Mouse (Mus musculus) testis, adult 2 months (tissue): ENCODE data around the gene Jdp2. TPM values are rescaled to one million over a fixed set of nuclear protein-coding genes. Genes with fewer than 3 reads are reported as not detected.

Experiments
- H3K27ac ChIP-seq: fragments of 200-500 bp; 2 replicates; pipeline ENCODE4 v1.5.1; 2012; ENCODE audit warnings: low read depth, low read length; ENCODE audit not compliant: control insufficient read depth, insufficient read depth
- H3K27me3 ChIP-seq: fragments of 200-500 bp; 2 replicates; pipeline ENCODE4 v1.6.1; 2012; ENCODE audit warnings: mild to moderate bottlenecking, low read length, moderate library complexity; ENCODE audit not compliant: control insufficient read depth, insufficient read depth
- H3K36me3 ChIP-seq: fragments of 200-500 bp; 2 replicates; pipeline ENCODE4 v1.6.1; 2012; ENCODE audit warnings: mild to moderate bottlenecking, low read length; ENCODE audit not compliant: control insufficient read depth, insufficient read depth
- H3K4me1 ChIP-seq: fragments of 200-500 bp; 2 replicates; pipeline ENCODE4 v1.6.1; 2012; ENCODE audit warnings: low read length; ENCODE audit not compliant: control insufficient read depth, insufficient read depth
- H3K4me3 ChIP-seq: fragments of 200-500 bp; 2 replicates; pipeline ENCODE4 v1.5.1; 2012; ENCODE audit warnings: low read depth, mild to moderate bottlenecking, low read length, moderate library complexity, mixed read lengths; ENCODE audit not compliant: control insufficient read depth
- CTCF ChIP-seq: fragments of 200-500 bp; IDR thresholded peaks from 2 replicates; pipeline ENCODE4 v1.5.1; 2012; ENCODE audit warnings: low read depth, mild to moderate bottlenecking, inconsistent platforms, low read length, moderate library complexity; ENCODE audit not compliant: control insufficient read depth, insufficient read depth, insufficient replicate concordance
- POLR2A ChIP-seq: fragments of 200-500 bp; IDR thresholded peaks from 2 replicates; pipeline ENCODE4 v1.6.1; 2012; ENCODE audit warnings: low read depth, mild to moderate bottlenecking, inconsistent platforms, low read length, moderate library complexity; ENCODE audit not compliant: control insufficient read depth
- polyA plus RNA-seq: library from polyadenylated mRNA; depleted of rRNA; stranded (reverse); fragments of >200 nt; gene quantifications from 2 replicates; pipeline ENCODE4 v1.2.3, GENCODE M21; 2012; rRNA removed

The Jdp2 gene
- polyA plus RNA-seq, 1 experiment, result 0.81 TPM

GRCm38 (mm10) chr12:85687217-85687533 lies 88.3 kb downstream of the Jdp2 start:
- Histone ChIP-seq H3K27ac (no peak overlapping the region), H3K4me3 (no peak overlapping the region), H3K36me3 (no peaks in the 10 kb centered on the region), H3K27me3 (peaks cover 2% of the 10 kb centered on the region), H3K4me1 (peaks cover 7% of the 10 kb centered on the region)
- no peak for TF ChIP-seq POLR2A
- TF ChIP-seq CTCF, result no peak

GRCm38 (mm10) chr12:85687846-85688245 lies 89.0 kb downstream of the Jdp2 start:
- TF ChIP-seq CTCF (no peak), POLR2A (no peak)
- Histone ChIP-seq H3K4me3 (no peak overlapping the region), H3K27ac (no peak overlapping the region), H3K4me1 (peaks cover 7% of the 10 kb centered on the region), H3K27me3 (peaks cover 2% of the 10 kb centered on the region), H3K36me3 (no peaks in the 10 kb centered on the region)

Other genes starting within 250 kb of the Jdp2 start
- gene Tmed10, start 224.2 kb upstream of the Jdp2 start, polyA plus RNA-seq, result 86.0 and 87.3 TPM in 2 replicates
- gene Fos, start 125.1 kb upstream of the Jdp2 start, polyA plus RNA-seq, result 0.63 and 1.2 TPM in 2 replicates
- gene Batf, start 87.6 kb downstream of the Jdp2 start, polyA plus RNA-seq, result 0.59 and 1.1 TPM in 2 replicates
- gene Flvcr2, start 147.5 kb downstream of the Jdp2 start, polyA plus RNA-seq, result 55.7 and 59.5 TPM in 2 replicates
- gene Erg28, start 225.5 kb downstream of the Jdp2 start, polyA plus RNA-seq, result 17.3 and 21.0 TPM in 2 replicates
- gene Ttll5, start 225.6 kb downstream of the Jdp2 start, polyA plus RNA-seq, result 230 and 238 TPM in 2 replicates